Mouse (Mus musculus) gastrocnemius, postnatal 36 days (tissue): ENCODE measurements around the gene Dnaaf1. TPM values are rescaled to one million over a fixed set of nuclear protein-coding genes. Genes with fewer than 3 reads are reported as not detected.

Experiments
- DNase-seq, 2 experiments: peaks; one replicate each; pipeline ENCODE4 v3.0.0; 2022
- intact Hi-C: fragments of 180-260 bp; cut with DNase I; formaldehyde crosslinking; loops from one replicate; pipeline ENCODE4 v1.15.1; 2025
- long read RNA-seq, 2 experiments: library from polyadenylated mRNA; stranded (forward); transcript quantifications; one replicate each; pipeline ENCODE4 v2.0.0; 2021
- total RNA-seq, 2 experiments: library from RNA; stranded (reverse); gene quantifications; 2 replicates each; pipeline ENCODE4 v1.2.3; 2021

Gene Dnaaf1
- not detected for total RNA-seq
- long read RNA-seq, experiment 1, result 0 reads
- long read RNA-seq, experiment 2, result 0 reads

GRCm38 (mm10) chr8:119574437-119575365, at the start of gene Dnaaf1, which contains the start of gene Hsdl1:
Gene Dnaaf1 (plus strand): TSS chr8:119575235.
Gene Hsdl1 (minus strand): TSS chr8:119575183.
- intact Hi-C loops, result no loop called here
- DNase-seq, result peak; percentile 92 to 95

- DNase-seq, result no peak
- intact Hi-C loops, result no loop called here
Observed at GRCm38 (mm10) chr8:119528762-119529161, 46.3 kb upstream of the Dnaaf1 start.

GRCm38 (mm10) chr8:119530937-119531336, 44.1 kb upstream of the Dnaaf1 start:
- no peak for DNase-seq
- intact Hi-C loops, result no loop called here

GRCm38 (mm10) chr8:119531397-119531796, 43.6 kb upstream of the Dnaaf1 start:
- DNase-seq, result no peak
- intact Hi-C loops, result no loop called here

GRCm38 (mm10) chr8:119531973-119532372, 43.1 kb upstream of the Dnaaf1 start:
- no peak for DNase-seq
- intact Hi-C loops, result no loop called here

GRCm38 (mm10) chr8:119544606-119545005, 30.4 kb upstream of the Dnaaf1 start:
- no peak for DNase-seq
- intact Hi-C loops, result no loop called here

- intact Hi-C loops, result no loop called here
- no peak for DNase-seq
Observed at GRCm38 (mm10) chr8:119545180-119545579, 29.9 kb upstream of the Dnaaf1 start.

- intact Hi-C loops, result no loop called here
- no peak for DNase-seq
Observed at GRCm38 (mm10) chr8:119545791-119546190, 29.2 kb upstream of the Dnaaf1 start.

- intact Hi-C loops, result no loop called here
- DNase-seq, result no peak
Observed at GRCm38 (mm10) chr8:119547019-119547691, 27.9 kb upstream of the Dnaaf1 start.

GRCm38 (mm10) chr8:119548560-119549113, 26.4 kb upstream of the Dnaaf1 start:
- DNase-seq, result no peak
- intact Hi-C loops, result no loop called here

GRCm38 (mm10) chr8:119552967-119553366, 22.1 kb upstream of the Dnaaf1 start:
- DNase-seq, result no peak
- intact Hi-C loops, result no loop called here

GRCm38 (mm10) chr8:119555861-119556260, 19.2 kb upstream of the Dnaaf1 start:
- DNase-seq, result no peak
- intact Hi-C loops, result no loop called here

GRCm38 (mm10) chr8:119557132-119557531, 17.9 kb upstream of the Dnaaf1 start:
- intact Hi-C loops, result no loop called here
- DNase-seq, result no peak

- intact Hi-C loops, result no loop called here
- DNase-seq, result no peak
Observed at GRCm38 (mm10) chr8:119557821-119558602, 17.0 kb upstream of the Dnaaf1 start.

- intact Hi-C loops, result no loop called here
- peak; percentile 97 to 98 for DNase-seq
Observed at GRCm38 (mm10) chr8:119558603-119559401, 16.2 kb upstream of the Dnaaf1 start, which contains the start of gene Mbtps1. Gene Mbtps1 (minus strand): TSS chr8:119558735.

- DNase-seq, result no peak
- intact Hi-C loops, result no loop called here
Observed at GRCm38 (mm10) chr8:119559402-119559720, 15.7 kb upstream of the Dnaaf1 start.

GRCm38 (mm10) chr8:119563849-119564251, 11.2 kb upstream of the Dnaaf1 start:
- no peak for DNase-seq
- intact Hi-C loops, result no loop called here

GRCm38 (mm10) chr8:119566367-119566766, 8.7 kb upstream of the Dnaaf1 start:
- no peak for DNase-seq
- intact Hi-C loops, result no loop called here

GRCm38 (mm10) chr8:119568251-119568650, 6.8 kb upstream of the Dnaaf1 start:
- no peak for DNase-seq
- intact Hi-C loops, result no loop called here

- intact Hi-C loops, result no loop called here
- DNase-seq, result no peak
Observed at GRCm38 (mm10) chr8:119568951-119569350, 6.1 kb upstream of the Dnaaf1 start.
